Mouse (Mus musculus): ENCODE measurements around the gene Tmem39a.

Tmem39a gene

DNA sequence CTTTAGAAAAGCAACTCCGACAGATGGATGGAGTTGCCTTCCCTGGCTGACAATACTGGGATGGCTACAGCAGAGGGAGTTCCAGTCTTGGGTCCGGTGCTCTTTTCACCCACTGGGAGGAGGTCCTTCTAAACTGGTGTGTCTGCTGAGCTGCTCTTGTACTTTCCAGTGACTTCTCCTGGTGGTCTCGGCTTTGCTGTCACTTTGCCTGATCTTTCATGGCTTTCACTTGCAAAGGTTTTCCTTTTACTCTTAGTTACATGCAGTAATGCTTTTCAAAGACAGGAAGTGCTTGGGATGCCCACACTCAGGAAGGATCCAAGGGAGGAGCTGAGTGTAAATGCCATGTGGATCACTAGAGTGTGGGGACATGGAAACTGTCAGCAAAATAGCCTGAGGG lies 33.0 kb downstream of the Tmem39a start:
- DNase-seq = no peak

DNA sequence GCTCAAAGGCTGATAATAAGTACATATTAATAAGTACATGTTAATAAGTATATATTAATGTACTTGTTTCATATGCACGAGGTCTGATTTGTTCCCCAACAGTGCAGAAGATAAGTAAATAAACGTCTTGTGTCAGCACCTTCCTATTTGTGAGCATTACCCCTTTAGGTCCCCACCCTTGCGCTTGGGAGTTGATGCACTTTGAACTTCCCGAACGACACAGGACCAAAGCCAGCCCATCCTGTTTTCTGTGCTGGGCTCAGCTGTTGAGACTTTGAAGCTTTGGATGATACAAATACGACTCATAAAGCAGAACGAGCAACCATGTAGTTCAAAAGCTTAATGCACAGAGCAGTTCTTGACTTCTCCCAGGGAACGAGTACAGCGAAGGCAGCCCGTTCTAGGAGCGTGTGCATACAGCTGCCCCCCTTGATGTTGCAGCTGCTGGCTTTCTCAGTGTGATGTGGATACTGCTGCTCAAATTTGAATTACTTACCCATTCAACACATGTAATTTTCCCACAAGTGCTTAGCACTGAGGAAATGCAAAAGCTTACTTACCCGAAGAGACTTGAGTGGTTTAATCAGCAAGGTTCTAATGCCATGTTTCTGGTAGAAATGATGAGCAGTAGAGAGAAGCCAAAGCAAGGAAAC lies 33.7 kb downstream of the Tmem39a start:
- no peak for DNase-seq

DNA sequence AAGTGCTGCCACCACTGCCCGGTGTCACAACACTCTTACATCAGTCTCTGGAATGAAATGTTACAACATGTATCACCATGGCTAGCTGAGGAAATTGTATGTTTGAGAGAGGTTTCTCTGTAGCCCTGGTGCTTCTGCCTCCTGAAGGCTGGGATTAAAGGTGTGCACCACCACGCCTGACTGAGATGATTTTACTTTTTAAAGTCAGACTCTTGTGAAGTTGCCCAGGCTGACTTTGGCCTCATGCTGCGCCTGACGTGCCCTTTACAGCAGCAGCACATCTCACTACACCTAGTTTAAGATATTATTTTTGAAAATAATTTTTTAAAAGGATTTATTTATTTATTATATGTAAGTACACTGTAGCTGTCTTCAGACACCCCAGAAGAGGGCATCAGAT lies 34.4 kb downstream of the Tmem39a start:
- no peak for DNase-seq

DNA sequence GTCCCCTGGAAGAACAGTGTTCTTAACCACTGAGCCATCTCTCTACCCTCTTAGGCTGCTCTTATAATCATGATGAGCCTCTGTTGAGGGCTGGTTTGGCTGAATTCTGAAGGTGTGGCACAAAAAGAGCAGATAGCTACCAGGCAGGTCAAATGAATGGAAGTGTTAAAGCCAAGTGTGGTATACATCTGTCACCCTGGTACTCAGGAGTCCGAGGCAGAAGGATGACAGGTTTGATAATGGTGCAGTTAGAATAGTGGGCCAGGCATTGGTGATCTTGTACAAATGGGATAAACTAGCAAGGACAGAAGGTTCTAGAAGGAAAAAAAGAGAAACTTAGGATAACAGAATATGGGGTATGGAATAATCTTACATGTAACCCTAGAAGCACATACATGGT lies 35.9 kb downstream of the Tmem39a start:
- no peak for DNase-seq

DNA sequence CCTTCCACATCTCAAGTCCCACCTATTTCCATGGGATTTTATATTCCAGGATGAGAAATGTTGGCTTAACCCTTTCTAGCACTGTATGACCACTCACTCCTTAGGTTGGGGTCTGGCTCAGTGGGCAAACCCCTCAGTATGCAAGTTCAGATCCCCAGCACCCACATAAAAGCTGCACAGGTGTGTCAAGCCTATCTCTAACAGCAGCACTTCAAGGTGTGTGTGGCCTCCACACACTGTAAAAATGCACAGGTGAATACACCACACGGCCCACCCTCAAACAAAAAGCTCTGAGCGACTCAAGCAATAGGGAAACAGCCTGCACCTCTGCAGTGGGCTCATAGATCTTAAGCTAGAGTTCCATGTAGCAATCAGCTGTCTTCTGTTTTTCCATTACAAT lies 37.6 kb downstream of the Tmem39a start:
- no peak for DNase-seq

DNA sequence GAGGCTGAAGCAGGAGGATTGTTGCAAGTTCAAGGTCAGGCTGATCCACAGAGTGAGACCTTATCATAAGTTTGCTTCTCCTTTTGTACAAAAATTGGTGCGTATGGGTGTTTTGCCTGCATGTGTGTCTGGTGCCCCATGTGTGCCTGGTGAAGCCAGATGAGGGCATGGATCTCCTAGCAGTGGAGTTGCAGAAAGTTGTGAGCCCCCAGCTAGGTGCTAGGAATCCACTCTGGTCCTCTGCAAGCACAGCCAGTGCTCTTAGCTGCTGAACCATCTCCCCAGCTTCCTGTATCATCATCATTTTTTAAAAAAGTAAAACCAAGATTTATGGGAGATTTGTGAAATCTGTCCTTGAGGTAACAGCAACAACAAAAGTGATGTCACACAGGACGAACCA lies 38.2 kb downstream of the Tmem39a start:
- DNase-seq = no peak

DNA sequence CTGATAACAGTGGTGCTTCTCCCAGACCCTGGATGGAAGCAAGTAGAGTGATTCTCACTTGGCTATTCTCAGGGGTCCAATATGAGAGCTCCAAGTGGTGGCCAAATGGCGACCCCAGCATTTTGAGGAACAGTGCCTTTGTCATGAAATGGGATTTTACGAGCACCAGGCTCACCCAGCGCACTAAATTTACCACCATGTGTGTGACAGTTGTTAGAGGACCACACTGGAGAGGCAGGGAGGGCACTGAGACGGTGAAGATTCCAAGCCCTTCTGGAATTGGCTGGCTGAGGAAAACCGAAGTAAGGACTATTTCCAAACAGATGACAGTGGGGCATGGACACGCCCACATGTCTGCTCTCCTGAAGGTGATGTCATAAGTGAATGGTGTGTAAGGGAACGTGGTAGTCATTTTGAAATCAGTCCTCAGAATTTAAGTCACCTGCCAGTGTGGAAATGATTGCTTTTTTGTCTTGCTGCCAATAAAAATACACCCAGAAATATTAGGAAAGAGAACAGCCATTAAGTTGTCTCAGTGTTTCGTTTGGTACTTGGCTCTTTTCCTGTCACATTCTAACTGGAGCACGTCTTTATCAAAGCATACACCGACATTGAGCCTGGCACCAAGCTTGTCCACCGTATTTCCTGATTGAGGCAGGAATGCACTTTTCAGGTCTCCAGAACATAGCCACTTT lies 40.6 kb downstream of the Tmem39a start:
- DNase-seq = peak; percentile 62

DNA sequence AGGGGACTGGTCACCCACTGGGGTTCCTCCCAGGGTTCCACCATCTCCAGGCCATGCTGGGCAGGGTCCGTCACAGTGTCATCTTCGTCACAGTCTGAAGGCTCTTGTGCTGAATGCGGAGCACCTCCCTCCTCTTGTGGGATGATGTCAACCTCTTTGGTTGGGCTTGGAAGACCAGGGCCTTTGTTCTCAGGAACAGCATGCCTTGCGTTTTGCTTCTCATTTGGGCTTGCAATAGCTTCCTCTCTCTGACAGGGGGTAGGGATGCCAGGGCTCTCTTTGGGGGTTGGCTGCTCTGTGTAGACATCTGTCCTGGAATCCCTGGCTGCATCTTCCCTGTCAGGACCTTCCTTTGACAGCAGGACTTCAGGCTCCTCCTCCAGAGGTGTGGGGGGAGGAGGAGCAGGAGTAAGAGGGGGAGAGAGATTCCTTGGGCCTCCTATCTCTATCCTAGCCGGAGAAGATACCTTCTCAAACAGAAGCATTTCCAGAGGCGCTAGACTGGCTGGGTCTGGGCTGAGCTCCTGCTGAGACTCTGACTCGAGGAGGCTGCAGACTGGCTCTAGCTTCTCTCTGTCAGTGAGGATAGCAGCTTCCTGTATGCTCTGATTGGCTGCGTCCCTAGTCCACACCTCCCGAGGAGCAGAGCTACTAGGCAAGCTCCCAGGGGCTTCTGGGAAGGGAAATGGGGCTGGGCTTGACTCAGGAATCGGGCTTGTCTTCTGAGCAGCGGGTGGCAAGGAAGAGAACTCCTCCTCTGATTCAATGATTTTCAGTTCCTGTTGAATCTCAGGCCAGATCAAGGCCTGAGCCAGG lies 44.7 kb downstream of the Tmem39a start:
- peak; percentile 27 for DNase-seq

DNA sequence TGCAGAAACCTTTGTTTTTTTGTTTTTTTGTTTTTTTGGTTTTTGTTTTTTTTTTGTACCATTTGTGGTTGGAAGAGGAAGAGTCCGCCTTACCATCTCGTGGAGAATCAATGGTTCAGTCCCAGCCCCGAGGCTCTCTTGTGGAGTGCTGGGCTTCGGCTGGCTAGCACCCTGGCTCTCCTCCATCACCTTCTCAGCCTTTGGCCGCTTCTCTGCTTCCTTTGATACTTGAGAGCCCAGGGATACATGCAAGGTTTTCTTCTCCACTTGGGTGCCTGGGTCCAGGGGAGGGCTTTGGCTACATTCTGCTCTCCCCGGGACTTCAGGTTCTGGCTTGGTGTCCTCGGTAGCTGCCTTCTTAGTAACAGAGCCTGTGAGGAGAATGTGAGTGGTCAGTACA lies 48.0 kb downstream of the Tmem39a start:
- DNase-seq = no peak

DNA sequence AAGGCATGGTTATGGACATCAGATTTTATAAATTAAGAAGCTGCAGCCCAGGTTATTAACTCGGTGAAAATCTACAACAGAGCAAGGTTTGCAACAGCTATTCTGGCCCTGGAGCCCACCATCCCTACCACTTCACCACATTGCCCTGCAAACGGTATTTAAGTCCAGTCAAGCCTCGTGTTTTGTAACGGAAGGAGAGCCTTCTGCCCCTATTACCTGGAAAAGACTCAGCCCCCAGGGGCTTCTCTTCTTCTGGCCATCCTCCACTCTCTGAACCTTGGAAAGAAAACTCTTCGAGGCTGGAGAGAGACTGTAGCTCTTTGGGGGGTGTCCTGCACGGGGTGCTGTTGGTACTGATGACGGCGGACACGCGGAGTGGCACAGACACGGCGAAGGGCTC lies 50.2 kb downstream of the Tmem39a start:
- no peak for DNase-seq

DNA sequence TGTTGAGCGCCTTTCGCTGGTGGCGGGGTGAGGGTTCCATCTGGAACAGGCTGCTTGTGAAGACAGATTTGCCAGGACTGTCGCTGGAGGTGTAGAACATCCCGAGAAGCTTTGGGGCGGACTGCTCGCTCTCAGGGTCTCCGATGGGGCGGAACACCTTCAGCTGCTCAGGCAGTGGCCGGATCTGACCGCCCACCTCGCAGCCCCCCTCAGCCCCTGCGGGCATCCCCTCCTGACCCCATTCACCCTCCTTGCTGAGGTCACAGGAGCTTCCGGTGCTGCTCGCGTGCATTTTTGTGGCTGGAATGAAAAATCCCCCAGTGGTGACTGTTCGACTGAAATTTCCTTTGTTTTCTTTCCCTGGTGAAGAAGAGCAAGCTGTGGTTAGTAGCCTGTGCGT lies 50.6 kb downstream of the Tmem39a start:
- no peak for DNase-seq

DNA sequence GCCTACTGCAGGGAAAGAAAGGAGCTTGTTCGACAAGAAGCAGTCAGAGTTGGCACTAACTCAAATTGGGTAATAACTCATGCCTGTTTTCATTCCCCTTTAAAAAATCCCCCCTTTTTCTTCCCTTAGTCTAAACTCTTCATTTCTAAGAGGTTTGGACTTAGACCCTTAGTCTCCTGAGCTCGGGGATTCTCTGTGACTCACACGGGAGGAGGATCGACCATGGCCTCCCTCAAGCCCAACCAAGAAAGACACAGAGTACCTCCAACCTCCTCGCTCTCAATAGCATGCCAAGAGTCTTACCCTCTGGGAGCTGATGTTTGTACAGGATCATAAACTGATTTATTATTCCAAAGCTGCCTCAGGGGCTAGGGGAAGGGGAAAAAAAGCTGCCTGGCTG lies 54.1 kb downstream of the Tmem39a start:
- no peak for DNase-seq

DNA sequence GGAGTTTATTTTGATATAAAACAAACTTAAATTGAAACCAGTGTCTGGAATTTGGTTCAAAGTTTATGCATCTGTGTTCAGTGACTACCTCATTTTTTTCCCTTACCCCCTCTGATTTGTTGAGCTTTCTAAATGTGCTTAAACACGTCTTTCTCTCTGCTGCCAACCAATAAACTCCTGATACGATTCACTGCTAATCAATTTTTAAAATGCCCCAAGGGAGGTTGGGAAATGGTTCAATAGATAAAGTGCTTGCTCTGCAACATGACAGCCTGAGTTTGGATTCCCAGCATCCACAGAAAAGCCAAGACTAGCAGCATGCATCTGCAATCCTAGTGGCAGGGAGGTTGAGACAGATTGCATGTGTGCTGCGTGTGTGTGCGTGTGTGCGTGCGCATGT lies 55.1 kb downstream of the Tmem39a start:
- no peak for DNase-seq

DNA sequence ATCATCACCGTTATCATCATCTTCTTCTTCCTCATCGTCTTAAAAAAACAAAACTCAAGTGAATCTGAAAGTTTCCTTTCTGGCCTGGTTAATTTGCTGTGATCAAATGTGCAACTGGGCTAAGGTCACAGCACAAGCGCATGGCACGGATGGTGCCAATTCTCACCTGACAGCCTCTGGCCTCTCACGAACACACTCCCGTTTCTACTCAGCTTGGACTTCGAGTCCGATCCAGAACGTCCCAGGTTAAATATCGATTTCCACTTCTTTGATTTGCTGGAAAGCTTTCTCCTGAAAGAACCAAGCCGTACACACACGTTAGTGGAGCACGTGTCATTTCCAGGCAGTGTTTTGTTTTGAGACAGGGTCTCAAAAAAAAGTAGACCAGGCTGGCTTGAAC lies 59.5 kb downstream of the Tmem39a start:
- DNase-seq = no peak

DNA sequence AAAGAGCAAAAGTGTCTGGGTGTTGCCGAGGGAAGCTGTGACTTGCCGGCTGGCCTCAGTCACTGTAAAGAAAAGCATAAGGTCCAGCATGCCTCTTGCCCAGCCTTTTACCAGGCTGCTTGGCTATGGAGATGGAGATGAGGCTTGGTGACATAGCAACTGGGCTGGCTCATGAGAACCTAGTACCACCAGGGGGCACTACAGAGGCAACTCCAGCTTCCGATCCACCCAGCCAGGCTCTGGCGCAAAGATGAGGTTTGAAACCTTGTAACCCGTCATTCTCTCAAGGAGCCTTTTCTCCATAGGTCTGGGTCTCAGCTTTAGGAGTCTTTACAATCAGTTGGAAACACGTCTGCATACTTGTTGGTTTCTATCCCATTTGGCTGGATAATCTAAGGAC lies 60.6 kb downstream of the Tmem39a start:
- DNase-seq = peak; percentile 92

DNA sequence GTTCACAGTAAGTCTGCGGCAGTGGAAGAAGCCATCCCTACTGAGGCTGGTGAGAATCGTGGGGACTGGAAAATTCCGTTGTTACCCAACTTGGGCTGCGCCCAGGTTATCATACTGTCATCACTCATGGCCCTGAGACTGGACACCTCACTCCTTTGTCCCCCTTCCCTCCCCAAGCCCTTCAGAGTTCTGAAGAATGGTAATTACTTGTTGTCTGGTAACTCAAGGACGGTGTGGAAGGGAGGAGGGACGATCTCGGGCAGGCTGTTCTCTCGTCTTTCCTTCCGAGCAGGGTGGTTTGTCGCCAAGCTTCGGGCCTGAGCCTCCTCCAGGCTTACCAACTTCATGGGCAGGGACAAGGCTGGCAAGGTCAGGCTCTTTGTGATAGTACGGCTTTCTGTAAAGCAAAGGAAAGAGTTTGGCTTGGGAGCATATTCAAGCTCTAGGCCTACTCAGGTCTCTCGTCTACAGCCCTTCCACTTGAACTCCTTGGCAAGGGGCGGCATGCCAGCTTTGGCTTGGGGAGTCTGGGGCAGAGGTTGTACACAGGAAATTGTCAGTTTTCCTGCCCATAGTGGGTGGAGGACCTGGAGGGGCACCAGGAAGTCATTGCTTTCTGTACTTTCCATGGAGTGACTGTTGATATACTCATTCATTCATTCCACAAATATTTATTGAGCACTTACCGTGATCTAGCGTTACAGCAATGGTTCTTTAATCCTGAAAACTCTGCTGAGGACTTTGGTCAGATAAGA lies 62.4 kb downstream of the Tmem39a start:
- peak; percentile 93 for DNase-seq

DNA sequence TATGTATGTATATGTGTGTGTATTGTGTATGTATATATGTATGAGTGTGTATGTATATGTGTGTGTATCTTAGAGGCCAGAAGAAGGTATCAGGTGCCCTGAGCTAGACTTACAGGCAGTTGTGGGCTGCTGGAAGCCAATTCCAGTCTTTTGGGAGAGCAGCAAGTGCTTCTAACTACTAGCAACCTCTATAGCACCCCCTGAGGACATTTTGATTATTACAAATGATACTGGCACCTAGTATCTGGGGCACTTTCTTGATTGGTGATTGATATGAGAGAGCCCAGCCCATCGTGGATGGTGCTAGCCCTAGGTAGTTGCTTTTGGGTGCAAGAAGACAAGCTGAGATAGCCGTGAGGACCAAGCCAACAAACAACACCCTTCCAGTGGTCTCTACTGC lies 63.8 kb downstream of the Tmem39a start:
- peak; percentile 71 for DNase-seq

DNA sequence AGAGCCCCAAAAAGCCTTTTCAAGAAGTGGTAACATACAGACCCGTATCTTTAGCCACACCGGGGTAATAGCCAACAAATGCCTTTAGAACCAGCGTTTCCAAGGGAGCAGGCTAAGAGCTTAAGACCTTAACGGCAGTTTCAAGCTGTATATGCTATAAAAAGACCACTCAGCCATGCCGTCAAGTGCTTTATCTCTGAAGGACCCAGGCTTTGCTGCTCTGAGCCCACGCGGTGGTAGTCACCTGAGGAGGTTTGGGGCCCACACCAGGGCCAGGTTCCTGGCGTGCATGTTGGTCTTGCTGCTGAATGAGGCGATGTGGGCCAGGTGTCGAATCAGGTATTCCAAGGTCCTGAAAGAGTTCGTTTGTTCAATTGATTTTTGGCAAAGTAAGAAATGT lies 65.8 kb downstream of the Tmem39a start:
- no peak for DNase-seq

DNA sequence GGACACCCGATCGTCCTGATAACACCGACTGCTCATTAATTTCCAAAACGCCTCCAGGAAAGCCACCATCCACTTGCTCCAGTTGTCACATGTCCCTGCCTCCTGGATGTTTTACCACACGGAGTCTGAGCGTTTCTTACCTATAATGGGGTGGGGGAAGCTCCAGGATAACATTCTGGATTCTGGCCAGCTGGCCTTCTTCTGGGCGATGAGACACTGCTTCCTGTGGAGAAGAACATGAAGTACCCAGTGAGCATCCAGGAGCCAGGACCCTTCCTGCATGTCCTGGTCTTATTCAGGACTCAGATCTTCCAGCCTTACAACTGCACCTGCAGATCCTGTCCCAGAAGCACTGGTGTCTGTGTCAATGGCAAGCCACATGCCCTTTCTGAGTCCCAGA lies 66.9 kb downstream of the Tmem39a start:
- DNase-seq = peak; percentile 74

DNA sequence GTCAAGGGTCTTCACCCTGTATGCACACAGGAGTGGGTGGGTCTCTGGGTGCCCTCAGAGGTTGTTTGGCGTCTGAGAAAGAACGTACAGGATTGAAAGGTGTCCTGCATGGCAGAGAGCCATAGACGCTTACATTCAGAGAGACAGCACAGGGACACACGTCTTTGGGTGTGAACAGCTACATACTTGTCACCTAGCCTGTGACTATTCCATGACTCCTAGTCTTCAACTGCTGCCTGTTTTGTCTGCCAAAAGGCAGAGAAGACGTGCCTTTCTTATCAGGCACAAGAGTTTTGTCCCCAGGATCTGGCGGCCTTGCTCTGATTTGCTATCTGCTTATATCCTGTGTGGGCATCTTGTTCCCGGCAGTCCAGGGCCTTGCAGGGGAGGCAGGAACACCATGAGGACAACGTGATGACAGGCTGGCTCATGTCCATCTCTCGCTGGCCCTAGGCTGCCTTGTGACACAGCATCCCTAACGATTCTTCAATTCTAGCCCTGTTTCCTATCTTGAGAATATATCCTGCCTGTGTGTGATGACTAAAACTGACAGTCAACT lies 67.4 kb downstream of the Tmem39a start:
- DNase-seq = peak; percentile 87

DNA sequence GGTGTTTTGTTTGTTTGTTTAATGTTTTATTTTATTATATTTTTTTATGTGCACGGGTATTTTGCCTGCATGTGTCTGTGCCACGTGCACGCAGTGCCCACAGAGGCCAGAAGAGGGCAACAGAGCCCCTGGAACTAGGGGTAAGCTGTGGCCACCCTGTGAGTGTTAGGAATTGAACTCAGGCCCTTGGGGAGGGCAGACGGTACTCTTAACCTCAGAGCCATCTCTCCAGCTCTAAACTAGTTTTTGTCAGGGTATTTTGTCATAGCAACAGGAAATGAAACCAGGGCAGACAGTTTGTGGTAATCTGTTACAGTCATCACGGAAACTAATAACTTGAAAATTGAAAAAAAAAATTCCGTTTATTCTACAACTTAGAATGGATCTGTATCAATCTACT lies 73.6 kb downstream of the Tmem39a start:
- DNase-seq = peak; percentile 89

DNA sequence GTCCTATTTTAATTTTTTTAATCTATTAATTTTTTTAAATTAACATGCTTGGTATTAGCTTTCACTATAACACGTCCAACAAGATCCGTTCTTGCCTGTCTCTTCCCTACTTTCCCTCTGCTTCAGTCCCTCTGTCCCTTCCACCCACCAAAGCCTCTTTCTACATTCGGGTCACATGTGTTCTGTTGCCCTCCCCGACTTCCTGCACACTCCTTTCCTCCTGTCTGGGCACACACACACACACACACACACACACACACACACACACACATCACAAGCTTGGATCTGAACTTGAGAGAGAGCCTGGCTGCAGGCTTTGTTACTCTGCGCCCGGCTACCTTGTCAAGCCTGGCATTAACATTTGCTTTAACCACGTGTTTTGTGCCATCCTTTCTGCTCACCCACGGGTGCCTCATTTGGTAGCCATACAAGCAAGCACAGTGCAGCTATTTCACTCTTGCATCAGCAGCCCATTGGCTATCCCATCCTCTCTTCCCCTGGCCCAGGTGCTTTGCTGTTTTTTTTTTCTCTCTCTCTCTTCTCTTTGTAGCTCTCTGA lies 77.4 kb downstream of the Tmem39a start:
- no peak for DNase-seq

DNA sequence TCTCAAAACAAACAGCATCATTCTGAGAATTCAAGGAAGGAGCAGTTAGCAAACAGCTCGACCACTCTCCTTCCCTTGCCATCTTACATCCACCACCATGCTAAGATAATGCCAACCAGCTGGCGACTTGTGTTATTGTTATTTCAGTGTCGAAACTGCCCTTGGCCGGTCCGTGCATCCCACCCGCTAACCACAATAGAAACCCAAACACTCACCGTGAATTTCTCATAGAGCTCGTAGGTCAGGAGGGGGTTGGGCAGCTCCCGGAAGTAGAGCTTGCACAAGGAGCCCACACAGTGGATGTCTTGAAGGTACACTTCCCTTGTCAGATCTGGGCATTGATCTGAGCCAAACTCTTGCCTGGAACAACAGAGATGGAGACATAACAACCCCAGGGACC lies 78.2 kb downstream of the Tmem39a start:
- DNase-seq = peak; percentile 70

Data from lung, postnatal 36 days (tissue).